12 mouse cellular contexts compared by ENCODE assay signal in genomic region chr14:102706704-102707336, GRCm38 (mm10).
"Had no signal": no experiment of that assay in that cellular context is flagged by ENCODE, and none has a peak within 500 bp of the region (broad histone marks: within the 10 kb centered on the region; RNA-seq: fewer than 3 reads in every experiment).

No protein-coding gene starts in this region.

- DNase-seq: kidney, adult 11 months; kidney, postnatal 25 days; layer of hippocampus, postnatal 36 days; lung, adult 2 months; lung, postnatal 36 days; thymus, adult 2 months; thymus, postnatal 25 days had no signal

- H3K4me3 ChIP-seq: kidney, embryonic 15.5 days; liver, embryonic 15.5 days; midbrain, embryonic 13.5 days had no signal

- H3K9me3 ChIP-seq: kidney, embryonic 15.5 days; liver, embryonic 15.5 days; midbrain, embryonic 13.5 days had no signal

- ATAC-seq: lung, postnatal 0 days; midbrain, embryonic 13.5 days had no signal

- H3K9ac ChIP-seq: kidney, embryonic 15.5 days; liver, embryonic 15.5 days; midbrain, embryonic 13.5 days had no signal

- H3K27ac ChIP-seq: kidney, embryonic 15.5 days; liver, embryonic 15.5 days; midbrain, embryonic 13.5 days had no signal

- H3K4me1 ChIP-seq: liver, embryonic 15.5 days had no signal

- H3K36me3 ChIP-seq: kidney, embryonic 15.5 days; liver, embryonic 15.5 days; midbrain, embryonic 13.5 days had no signal

- H3K4me2 ChIP-seq: kidney, embryonic 15.5 days; liver, embryonic 11.5 days; liver, embryonic 15.5 days; midbrain, embryonic 13.5 days had no signal

- H3K27me3 ChIP-seq: kidney, embryonic 15.5 days; liver, embryonic 15.5 days; midbrain, embryonic 13.5 days had no signal
